Mouse (Mus musculus): ENCODE results near the gene Commd1.

Gene Commd1

DNA sequence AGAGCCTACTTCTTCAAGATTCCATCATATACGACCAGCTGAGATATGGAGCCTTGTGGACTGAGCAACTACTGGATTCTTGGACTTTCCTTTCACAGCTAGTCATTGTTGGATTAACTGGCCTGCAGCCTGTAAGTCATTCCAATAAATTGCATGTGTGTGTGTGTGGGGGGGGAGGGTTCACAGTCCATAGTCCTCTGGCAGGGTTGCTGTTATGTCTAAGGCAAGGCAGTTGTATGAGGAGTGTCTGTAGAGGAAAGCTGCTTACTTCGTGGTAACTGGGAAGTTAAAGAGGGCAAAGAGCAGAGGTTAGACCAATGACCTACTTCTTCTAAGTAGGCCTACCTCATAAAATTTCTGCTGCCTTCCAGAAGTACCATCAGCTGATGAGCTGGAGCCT lies 98.5 kb downstream of the Commd1 start:
- DNase-seq = no peak

GRCm38 (mm10) chr11:22882926-22883325 lies 99.3 kb downstream of the Commd1 start:
- DNase-seq = no peak

DNA sequence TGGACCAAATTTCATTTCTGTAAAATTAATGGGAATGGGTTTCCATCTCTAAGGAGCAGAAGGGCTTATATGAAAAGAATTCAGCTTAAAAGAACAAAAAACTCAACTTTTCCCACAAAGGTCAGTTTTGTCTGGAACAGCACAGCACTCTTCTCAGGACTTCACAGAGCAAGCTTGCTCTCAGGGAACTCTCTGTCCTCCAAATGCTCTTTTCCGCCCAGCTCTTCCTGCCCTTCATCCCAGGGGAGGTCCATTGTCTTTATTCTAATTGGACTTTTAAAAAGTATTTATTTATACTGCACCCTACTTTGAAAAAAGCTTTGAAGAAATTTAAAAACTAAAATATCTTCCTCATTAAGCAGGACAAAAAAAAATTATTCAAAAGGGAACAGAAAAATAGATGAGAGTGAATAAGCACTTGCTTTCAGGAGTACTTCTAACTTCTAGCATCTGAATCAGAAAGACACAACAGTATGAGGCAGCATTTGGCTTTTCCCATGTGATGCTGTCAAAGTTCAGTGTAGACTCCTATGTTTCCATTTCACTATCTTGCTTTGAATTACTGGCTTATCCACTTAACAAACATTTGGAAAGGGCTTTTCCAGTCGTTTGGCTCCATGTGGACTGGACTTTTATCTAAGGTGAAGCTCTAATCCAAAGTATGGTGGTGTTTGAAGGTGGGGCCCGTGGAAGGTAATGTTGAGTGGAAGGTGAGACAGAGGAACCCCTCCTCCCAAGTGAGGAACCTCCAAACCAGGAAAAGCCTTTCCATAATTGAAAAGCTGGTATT lies 101.6 kb downstream of the Commd1 start:
- no peak for DNase-seq

- DNase-seq = no peak
Measured at GRCm38 (mm10) chr11:22879645-22880044, 102.5 kb downstream of the Commd1 start.

DNA sequence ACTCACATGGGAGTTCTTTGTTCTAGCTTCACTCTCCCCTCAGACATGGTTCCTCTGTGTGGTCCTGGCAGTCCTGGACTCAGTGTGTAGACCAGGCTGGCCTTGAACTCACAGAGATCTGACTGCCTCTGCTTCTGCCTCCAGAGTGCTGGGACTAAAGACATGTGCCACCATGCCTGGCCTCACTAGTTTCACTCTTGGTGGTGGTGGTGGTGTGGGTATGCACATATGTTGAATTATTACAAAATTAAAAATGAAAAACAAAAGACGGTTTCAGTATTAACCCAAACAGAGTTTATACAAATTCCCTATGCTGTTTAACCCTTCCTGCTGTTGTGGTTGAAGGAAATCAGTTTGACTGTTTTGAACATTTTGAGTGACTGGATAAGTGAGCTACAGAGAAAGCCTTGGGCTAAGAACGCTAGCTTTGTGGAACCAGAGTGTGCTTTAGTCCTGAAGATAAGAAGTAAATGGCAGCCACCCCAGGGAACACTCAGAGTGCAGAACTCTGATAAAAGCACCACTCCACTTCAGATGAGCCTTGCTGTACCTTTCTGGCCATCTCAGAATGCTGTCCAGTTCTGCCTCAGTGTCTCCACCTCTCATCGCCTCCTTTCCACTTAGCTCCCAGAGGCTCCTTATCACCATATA lies 105.4 kb downstream of the Commd1 start:
- DNase-seq = no peak

DNA sequence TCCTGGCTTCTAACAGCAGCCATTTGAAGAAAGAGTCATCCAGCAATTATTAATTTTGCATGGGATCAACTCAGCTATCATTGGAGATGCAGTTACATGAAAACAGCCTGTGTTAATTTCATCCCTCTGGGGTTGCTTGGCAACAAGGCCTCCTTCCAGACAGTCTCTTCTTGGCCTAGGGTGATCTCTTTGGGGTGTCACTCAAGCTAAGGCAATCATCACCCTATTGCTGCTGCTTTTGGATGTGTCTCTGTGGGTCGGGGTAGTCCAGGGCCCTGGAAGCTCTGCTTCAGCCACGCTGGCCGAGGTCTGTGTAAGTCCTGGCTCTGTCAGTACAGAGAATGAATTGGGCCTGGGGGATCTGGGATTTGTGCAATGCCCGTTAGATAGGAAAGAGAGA lies 106.9 kb downstream of the Commd1 start:
- DNase-seq = no peak

DNA sequence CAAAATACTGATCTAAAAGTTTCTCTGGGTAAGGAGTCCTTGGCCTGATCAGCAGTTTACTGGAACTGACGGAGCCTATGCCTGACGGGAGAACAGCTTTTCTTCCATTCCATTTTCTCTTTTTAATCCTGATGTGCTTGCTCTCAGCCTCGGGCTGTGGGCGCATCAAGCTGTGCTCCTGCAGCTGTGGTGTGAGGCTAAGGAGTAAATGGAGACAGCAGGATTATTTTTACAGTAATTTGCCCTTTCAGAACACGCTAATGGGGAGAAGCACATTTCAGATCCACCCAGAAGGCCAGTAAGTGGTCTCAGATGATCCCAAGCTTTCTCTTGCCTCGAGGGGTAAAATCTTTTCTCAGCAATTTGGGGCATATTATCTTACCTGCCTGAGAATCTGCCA lies 107.4 kb downstream of the Commd1 start:
- DNase-seq = no peak

GRCm38 (mm10) chr11:22873383-22873782 lies 108.8 kb downstream of the Commd1 start:
- DNase-seq = peak; percentile 7

DNA sequence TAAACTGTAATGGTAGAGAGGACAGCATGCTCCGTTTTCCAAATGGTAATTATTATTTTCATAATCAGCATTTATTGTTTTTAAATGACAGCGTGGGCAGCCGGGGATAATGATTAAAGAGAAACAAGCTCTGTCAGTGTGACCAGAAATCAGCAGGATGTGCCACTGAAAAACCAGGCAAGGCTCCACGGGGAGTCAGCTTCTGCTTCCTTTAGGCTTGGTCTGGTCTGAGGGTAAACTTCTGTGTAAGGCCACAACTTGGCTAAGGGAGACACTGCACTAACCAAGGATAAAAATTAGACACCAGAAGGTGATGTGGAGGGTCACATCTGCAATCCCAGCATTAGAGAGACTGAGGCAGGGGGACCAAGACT lies 109.9 kb downstream of the Commd1 start:
- no peak for DNase-seq

DNA sequence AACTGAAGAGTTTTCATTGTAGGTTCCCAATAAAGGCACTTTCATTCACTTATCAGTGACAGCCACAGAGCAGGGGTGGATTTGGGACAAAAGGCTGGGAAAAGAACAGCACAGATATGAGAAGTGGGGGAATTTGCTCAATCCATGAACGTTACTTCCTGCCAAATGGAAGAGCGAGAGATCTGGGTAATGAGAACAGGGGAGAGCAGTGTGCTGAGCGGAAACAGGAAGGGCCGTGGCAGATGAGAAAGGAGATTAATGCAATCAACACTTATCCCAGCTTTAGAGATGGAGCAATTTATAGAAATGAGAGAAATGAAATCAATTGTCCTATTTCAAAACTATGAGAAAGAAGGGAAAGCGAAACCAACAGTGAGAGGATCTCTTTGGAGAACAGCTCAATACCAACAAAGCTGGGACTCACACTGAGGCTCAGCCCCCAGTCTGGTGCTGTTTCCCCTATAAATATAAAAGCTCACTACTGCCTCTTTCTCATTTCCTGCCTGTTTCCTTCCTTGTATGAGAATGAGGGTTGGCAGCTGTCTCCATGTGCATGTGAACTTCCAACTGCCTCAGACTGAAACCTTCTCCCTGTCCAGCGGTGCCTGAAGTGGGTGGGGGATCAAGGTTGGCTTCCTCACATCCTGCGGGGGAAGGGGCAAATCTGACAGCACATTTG lies 110.4 kb downstream of the Commd1 start:
- DNase-seq = no peak

- no peak for DNase-seq
Measured at GRCm38 (mm10) chr11:22868582-22868981, 113.6 kb downstream of the Commd1 start.

DNA sequence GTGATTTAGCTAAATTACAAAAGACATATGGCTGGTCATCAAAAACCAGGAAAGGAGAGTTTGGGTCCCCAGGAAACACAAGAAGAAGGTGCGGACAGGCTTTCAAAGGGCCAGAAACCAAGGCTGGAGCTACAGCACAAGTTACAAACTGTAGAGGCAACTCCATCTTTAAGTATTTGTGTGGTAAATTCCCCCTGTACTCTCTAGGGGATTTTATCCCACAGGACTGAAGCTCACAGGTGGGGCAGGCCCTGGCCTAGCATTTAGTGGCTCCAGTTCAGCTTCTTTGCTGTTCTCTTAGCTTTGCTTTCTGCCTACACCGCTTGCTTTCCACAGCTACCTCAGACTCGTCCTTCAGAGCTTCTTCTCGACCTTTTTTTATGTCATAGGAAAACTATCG lies 114.5 kb downstream of the Commd1 start:
- no peak for DNase-seq

- DNase-seq = no peak
Measured at GRCm38 (mm10) chr11:22865635-22866246, 116.4 kb downstream of the Commd1 start.

GRCm38 (mm10) chr11:22864305-22865060 lies 117.7 kb downstream of the Commd1 start:
- DNase-seq = no peak

DNA sequence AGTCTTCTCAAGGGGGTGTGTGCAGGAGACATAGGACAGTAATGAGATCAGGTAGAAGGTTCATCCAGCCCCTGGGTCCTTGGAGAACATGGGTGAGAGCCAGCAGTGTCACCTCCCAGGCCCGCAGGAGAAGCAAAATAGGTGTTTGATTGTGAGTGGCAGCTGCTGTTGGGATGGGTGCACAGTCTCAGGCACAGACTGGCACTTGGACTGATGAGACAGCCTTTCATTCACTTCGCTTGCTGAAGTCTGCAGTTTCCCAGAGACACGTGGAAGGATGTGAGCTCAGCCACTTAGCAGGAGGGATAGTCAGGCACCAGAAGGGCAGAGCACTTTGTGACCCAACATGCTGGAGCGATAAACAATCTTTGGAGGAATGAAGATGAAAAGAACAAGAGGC lies 118.6 kb downstream of the Commd1 start:
- no peak for DNase-seq

- DNase-seq = no peak
Measured at GRCm38 (mm10) chr11:22861315-22861714, 120.9 kb downstream of the Commd1 start.

GRCm38 (mm10) chr11:22860335-22861227 lies 121.6 kb downstream of the Commd1 start, which contains the start of gene B3gnt2:
Gene B3gnt2, minus strand, starts transcription at chr11:22860961.
- no peak for DNase-seq

- DNase-seq = no peak
Measured at GRCm38 (mm10) chr11:22859633-22860334, 122.4 kb downstream of the Commd1 start.

- no peak for DNase-seq
Measured at GRCm38 (mm10) chr11:22859301-22859632, 122.9 kb downstream of the Commd1 start.

DNA sequence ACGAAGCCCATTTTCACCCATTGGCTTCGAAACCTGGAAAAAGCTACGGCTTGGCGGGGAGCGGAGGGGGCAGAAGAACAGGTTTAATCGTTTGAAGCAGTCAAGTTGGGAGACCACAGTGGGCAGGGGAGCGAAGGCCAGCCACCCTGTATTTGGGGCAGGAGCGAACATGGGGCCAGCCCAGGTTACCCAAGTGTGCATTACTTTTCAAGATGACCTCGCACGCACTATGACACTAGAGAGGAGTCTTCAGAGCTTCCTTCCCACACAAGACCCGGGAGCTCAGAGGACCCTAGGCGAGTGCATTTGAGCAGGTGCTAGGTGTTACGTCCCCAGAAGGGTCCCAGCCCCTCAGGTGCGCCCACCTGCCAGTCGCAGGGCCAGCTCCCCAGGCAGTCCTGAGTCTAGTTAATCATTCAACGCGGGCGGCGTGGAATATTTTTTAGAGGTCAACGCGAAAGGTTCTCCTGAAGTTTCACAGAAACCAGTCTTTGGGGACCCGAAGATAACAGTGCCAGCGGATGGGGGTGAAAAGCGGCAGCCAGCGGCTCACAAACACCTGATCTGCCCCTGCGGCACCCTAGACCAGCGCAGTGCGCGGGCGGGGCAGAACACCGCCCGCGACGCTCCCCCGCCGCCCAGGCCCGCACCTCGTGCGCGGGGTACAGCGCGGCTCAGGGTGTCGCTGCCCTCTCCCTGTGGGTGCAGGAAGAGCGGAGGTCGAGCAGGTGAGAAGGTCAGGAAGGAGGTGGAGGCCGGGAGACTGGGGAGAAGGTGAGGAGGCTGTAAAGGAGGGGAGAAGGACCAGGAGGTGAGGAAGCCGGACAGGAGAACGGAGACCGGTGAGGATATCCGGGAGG lies 123.5 kb downstream of the Commd1 start:
- DNase-seq = no peak
